Mouse (Mus musculus) cortical plate, adult 2 months (tissue): ENCODE data around the gene Tldc2.

ENCODE experiments used
- CTCF ChIP-seq: fragments of 200-500 bp; IDR thresholded peaks from 2 replicates; pipeline ENCODE4 v1.5.1; 2011; ENCODE audit warnings: mild to moderate bottlenecking, control low read depth, low read length; ENCODE audit not compliant: insufficient read depth; ENCODE audit errors: extremely low read depth
- POLR2A ChIP-seq: fragments of 200-500 bp; IDR thresholded peaks from 2 replicates; pipeline ENCODE4 v1.6.1; 2011; ENCODE audit warnings: mild to moderate bottlenecking, low read length, control low read depth; ENCODE audit not compliant: insufficient read depth; ENCODE audit errors: extremely low read depth

- no peak for TF ChIP-seq CTCF
- no peak for TF ChIP-seq POLR2A
Measured at GRCm38 (mm10) chr2:157075226-157075625, 11.6 kb upstream of the Tldc2 start.
